Mouse (Mus musculus) lung, postnatal 25 days (tissue): ENCODE data around the gene Mdm2.

ENCODE experiments used
- DNase-seq: peaks from one replicate; pipeline ENCODE4 v3.0.0; 2022; ENCODE audit warnings: low spot score

Gene Mdm2

GRCm38 (mm10) chr10:117696021-117696826 lies 14.3 kb downstream of the Mdm2 start:
- DNase-seq, result no peak

GRCm38 (mm10) chr10:117695605-117696004 lies 15.0 kb downstream of the Mdm2 start:
- no peak for DNase-seq

- no peak for DNase-seq
Observed at GRCm38 (mm10) chr10:117695027-117695426, 15.5 kb downstream of the Mdm2 start.

- DNase-seq, result no peak
Observed at GRCm38 (mm10) chr10:117694255-117694953, 16.2 kb downstream of the Mdm2 start.

- DNase-seq, result no peak
Observed at GRCm38 (mm10) chr10:117692953-117693352, 17.6 kb downstream of the Mdm2 start.

GRCm38 (mm10) chr10:117692173-117692572 lies 18.4 kb downstream of the Mdm2 start:
- DNase-seq, result no peak

GRCm38 (mm10) chr10:117691389-117691968 lies 19.1 kb downstream of the Mdm2 start:
- no peak for DNase-seq

GRCm38 (mm10) chr10:117690770-117691296 lies 19.7 kb downstream of the Mdm2 start:
- DNase-seq, result no peak

- no peak for DNase-seq
Observed at GRCm38 (mm10) chr10:117690101-117690352, 20.5 kb downstream of the Mdm2 start.

- no peak for DNase-seq
Observed at GRCm38 (mm10) chr10:117689297-117690100, 21.1 kb downstream of the Mdm2 start.

GRCm38 (mm10) chr10:117688204-117689151 lies 22.1 kb downstream of the Mdm2 start:
- DNase-seq, result peak; percentile 26

- no peak for DNase-seq
Observed at GRCm38 (mm10) chr10:117687577-117687976, 23.0 kb downstream of the Mdm2 start.

- DNase-seq, result no peak
Observed at GRCm38 (mm10) chr10:117687018-117687417, 23.5 kb downstream of the Mdm2 start.

GRCm38 (mm10) chr10:117685849-117686591 lies 24.5 kb downstream of the Mdm2 start:
- no peak for DNase-seq

- no peak for DNase-seq
Observed at GRCm38 (mm10) chr10:117685171-117685848, 25.2 kb downstream of the Mdm2 start.

- no peak for DNase-seq
Observed at GRCm38 (mm10) chr10:117684298-117685170, 26.0 kb downstream of the Mdm2 start.

- no peak for DNase-seq
Observed at GRCm38 (mm10) chr10:117683734-117684037, 26.9 kb downstream of the Mdm2 start.

GRCm38 (mm10) chr10:117682858-117683733 lies 27.5 kb downstream of the Mdm2 start:
- no peak for DNase-seq
